Mouse (Mus musculus) v-Abl transformed pro-B cells (cell line): Measurements from ENCODE around the gene Pou3f3.

Experiments used
- in situ Hi-C, 2 experiments: fragments of 400-800 bp; cut with MboI; formaldehyde crosslinking; loops; one replicate each; pipeline ENCODE4 v1.15.1; 2025; ENCODE audit not compliant: unreplicated experiment in 2 of 2

Pou3f3 gene

DNA sequence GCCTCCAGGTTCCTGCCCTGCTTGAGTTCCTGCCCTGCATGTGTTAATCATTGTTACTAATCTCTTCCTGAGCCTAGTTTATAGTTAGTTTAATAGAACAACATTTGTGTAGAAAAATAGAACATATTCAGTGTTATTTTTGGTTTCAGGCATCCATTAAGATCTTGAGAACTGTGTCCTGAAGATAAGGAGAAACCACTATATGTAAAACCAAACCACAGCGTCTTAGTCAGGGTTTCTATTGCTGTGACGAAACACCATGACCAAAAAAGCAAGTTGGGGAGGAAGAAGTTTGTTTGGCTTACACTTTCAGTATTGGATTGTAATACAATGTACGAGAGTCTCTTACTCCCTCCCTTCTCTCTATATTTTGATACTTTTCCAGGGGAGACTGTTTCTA, 49.5 kb downstream of the Pou3f3 start:
- in situ Hi-C loops: no loop called here

DNA sequence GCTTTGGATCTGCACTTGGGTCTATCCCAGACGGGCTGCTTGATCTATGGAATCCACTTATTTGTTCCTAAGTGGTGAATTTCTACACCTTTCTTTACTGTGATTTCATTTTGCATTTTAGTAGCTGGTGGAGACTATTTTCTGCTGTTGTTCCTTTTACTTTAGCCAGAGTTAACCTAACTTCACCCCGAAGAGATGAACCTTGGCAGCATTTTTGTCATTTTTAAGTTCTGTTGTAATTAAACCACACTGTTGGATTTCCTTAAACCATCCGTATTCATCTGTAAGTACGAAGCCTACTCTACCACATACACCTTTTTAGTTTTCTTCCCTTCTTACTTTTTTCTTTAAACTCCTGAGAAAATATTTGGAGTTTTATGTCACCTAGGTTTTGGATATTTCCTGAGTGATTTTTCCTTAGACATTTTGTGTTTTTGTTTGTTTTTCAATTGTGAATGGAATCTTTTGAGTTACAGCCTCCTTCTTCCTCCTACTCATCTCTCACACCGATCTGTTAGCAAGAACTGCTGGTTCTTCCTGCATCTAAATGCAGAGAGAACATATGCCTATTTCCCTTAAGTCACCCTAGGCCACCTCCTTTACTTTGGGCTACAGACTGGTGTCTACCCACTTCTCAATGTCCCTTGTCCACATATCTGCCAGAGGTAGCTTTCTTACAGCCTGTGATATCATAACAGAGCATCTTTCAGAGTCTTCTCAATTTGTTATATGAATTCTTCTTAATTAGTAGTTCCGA, 54.1 kb downstream of the Pou3f3 start:
- in situ Hi-C loops: loop anchor here in 1 of 2 experiments (5.0 kb wide), 1 partner anchor 32 kb away; no protein-coding TSS in a partner anchor
